Mouse (Mus musculus) fibroblast of lung, adult 2 months (primary cell): ENCODE results near the gene Aldh3b3.
"Not testable (repeated sequence)": the region's sequence is repeated elsewhere in the genome, so short reads cannot be mapped to it uniquely, and the experiment has no call there.

Experiments
- DNase-seq: peaks from one replicate; pipeline ENCODE4 v3.0.0-alpha.2; 2011; ENCODE audit warnings: low read depth

Gene Aldh3b3

GRCm38 (mm10) chr19:3974608-3975007 is 16.2 kb downstream of the Aldh3b3 start:
- DNase-seq, result not testable (repeated sequence)

GRCm38 (mm10) chr19:3975866-3976265 is 17.4 kb downstream of the Aldh3b3 start:
- no peak for DNase-seq

DNA sequence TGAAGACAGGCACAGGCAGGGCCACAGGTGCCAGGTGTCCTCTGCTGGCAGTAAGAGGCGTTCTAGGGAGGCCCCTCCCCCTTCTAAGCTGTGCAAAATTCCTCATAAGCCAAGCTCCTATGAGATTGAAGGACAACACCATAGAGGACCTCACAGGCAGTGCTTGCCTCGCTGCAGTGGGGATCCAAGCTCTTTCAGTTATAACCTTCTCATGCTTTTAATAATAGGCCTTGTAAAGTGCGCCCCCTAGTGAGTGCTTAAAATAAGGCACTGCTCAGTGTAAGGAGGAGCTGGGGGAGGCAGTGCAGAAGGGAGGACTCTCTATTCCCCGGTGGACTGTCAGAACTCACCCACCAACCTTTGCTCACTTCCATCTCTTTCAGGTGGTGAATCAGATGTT is 21.9 kb downstream of the Aldh3b3 start:
- peak; percentile 33 for DNase-seq

GRCm38 (mm10) chr19:3980917-3981316 is 22.5 kb downstream of the Aldh3b3 start:
- no peak for DNase-seq

DNA sequence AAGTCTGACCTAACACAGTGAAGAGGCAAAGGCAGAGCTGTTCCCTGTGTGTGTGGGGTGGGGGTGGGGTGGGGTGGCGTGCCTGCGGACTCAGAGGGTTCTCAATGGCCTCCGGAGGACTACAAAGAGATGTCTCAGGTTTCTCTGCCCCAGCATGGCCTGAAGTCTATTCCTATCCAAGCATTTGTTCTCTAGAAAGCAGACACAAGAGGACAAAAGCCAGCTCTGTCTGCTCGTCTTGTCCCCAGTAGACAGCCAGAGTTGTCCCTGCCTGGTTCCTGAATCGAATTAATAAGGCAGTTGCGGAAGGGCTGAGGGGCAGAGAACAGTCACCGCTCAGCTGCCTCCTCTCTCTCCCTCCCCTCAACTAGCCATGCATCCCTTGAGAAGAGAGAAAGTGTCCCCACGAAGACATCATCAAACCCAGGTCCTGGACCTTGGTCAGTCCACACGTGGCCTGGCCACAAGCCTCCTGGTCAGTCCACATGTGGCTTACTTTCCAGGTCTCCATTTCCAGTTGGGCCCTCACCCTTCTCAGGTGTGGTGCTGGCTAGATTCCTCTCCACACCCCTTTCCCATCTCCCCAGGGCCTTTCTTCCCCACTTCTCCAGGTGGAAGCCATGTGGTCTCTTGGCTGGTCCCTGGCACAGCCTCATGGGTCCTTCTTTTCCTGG is 25.2 kb downstream of the Aldh3b3 start:
- DNase-seq, result no peak

- DNase-seq, result no peak
These were observed 26.8 kb downstream of the Aldh3b3 start for GRCm38 (mm10) chr19:3985261-3985681.

GRCm38 (mm10) chr19:3986334-3986733 is 27.9 kb downstream of the Aldh3b3 start, which contains the start of gene Acy3:
Gene Acy3, plus strand, starts transcription at chr19:3986570.
- no peak for DNase-seq

GRCm38 (mm10) chr19:3988066-3988465 is 29.6 kb downstream of the Aldh3b3 start:
- DNase-seq, result no peak

DNA sequence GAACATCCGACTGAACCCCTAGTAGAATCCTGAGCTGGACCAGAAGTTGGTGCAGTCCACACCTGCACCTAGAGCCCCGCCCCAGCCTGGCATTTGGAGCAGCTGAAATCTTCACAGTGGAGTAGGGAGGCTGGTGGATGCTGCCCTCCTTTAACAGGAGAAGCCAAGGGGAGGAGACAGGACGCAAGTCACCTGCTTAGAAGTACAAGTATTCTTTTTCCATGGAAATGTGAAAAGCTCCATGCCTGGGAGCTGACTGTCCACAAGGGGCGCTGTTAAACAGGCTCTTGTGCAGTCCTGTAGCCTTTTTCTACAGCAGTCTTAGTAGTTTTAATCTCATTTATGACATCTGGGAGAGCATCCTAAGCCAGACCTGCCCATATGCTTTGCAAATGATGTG is 30.3 kb downstream of the Aldh3b3 start:
- DNase-seq, result no peak

DNA sequence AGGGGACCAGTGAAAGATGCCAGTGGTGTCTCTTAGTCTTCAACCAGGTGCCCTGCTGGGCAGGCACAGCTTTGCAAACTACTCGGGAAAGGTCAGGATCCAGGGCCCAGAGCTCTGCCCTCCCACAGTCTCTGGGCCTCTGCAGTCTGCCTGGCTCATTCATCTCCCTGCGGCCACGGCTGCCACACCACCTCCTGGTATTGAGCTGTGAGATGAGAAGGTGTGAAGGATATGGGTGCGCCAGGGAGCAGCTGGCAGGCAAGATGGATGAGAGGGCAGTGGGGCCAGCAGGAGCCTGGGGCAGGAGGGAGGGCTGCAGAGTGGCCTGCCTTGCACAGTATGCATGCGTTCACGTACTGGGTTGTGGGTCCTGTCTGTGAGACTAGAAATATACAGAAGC is 32.4 kb downstream of the Aldh3b3 start:
- DNase-seq, result no peak

GRCm38 (mm10) chr19:3991562-3991961 is 33.1 kb downstream of the Aldh3b3 start:
- DNase-seq, result no peak

GRCm38 (mm10) chr19:3991966-3992365 is 33.5 kb downstream of the Aldh3b3 start:
- no peak for DNase-seq

- DNase-seq, result no peak
These were observed 34.0 kb downstream of the Aldh3b3 start, which contains the start of gene Tbx10 for GRCm38 (mm10) chr19:3992416-3992815. Gene Tbx10, plus strand, starts transcription at chr19:3992752.

- DNase-seq, result no peak
These were observed 36.5 kb downstream of the Aldh3b3 start for GRCm38 (mm10) chr19:3994932-3995331.

DNA sequence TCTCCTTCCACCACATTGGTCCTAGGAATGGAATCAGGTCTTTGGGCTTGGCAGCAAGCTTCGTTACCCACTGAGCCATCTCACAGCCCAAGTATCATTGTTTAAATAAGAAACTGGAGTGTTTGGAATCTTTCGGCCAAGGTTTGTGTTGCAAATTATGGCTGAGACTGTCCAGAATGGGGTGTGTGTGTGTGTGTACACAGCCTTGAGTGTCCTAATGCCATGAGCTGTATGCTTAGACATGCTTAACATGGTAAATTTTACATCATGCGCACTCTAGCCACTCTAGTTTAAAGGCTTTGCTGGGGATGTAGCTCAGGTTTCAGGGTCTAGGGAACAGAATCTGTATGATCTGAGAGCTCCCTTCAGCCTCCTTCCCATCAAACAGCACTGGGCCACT is 37.1 kb downstream of the Aldh3b3 start:
- no peak for DNase-seq

GRCm38 (mm10) chr19:3996106-3996505 is 37.7 kb downstream of the Aldh3b3 start:
- no peak for DNase-seq

GRCm38 (mm10) chr19:3996747-3997146 is 38.3 kb downstream of the Aldh3b3 start:
- no peak for DNase-seq

- DNase-seq, result no peak
These were observed 38.8 kb downstream of the Aldh3b3 start for GRCm38 (mm10) chr19:3997231-3997630.

GRCm38 (mm10) chr19:3998335-3998734 is 39.9 kb downstream of the Aldh3b3 start:
- DNase-seq, result no peak

- no peak for DNase-seq
These were observed 40.8 kb downstream of the Aldh3b3 start for GRCm38 (mm10) chr19:3999121-3999730.

GRCm38 (mm10) chr19:4000119-4000900 is 41.9 kb downstream of the Aldh3b3 start, which contains the start of the genes Nudt8 and Gm49405:
Gene Nudt8, plus strand, starts transcription at chr19:4000580.
Gene Gm49405, plus strand, starts transcription at chr19:4000626.
- peak; percentile 96 for DNase-seq

DNA sequence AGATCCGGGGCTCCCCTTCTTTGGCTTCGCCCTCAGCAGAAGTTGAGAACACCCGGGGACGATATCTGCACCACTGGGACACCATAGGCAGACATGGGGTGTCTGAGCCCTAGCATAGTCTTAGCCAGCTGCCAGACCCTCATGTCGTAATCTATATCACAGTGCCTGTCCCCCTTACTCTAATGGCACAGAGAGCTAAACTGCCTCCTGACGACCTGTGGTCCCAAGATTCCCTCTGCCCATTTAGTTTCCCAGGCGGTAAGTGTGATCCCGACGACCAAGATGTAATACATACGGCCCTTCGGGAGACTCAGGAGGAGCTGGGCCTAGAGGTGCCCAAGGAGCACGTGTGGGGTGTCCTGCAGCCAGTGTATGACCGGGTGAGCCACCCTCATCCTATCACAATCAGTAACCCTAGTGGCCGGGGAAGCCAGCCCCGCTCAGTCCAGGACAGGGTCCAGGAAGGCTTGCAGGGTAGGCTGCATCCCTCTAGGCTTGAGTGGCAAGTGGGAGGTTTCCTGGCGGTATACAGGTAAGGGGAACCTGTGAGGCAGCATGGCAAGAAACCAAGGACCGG is 42.6 kb downstream of the Aldh3b3 start:
- DNase-seq, result no peak
